Mouse (Mus musculus) hindbrain, postnatal 0 days (tissue): ENCODE results near the gene Syk. TPM values are rescaled to one million over a fixed set of nuclear protein-coding genes. Genes with fewer than 3 reads are reported as not detected.

ENCODE experiments used
- ATAC-seq: fragments of 200-750 bp; cut with Nextera tagmentation; 2 replicates; pipeline ENCODE4 v1.8.0; 2017; ENCODE audit warnings: mild to moderate bottlenecking, moderate TSS enrichment, moderate library complexity
- DNase-seq: peaks from one replicate; pipeline ENCODE4 v3.0.0-alpha.2; 2015; ENCODE audit warnings: low spot score
- H3K27ac ChIP-seq: fragments of 300-500 bp; sonication (generic); 2 replicates; pipeline ENCODE4 v1.5.1; 2014; ENCODE audit warnings: mild to moderate bottlenecking
- H3K27me3 ChIP-seq: fragments of 300-500 bp; sonication (generic); 2 replicates; pipeline ENCODE4 v1.6.1; 2014; ENCODE audit warnings: low read length, mixed read lengths; ENCODE audit not compliant: insufficient read depth
- H3K36me3 ChIP-seq: fragments of 300-500 bp; sonication (generic); 2 replicates; pipeline ENCODE4 v1.6.1; 2014; ENCODE audit warnings: low read length, mixed read lengths; ENCODE audit not compliant: insufficient read depth
- H3K4me1 ChIP-seq: fragments of 300-500 bp; sonication (generic); 2 replicates; pipeline ENCODE4 v1.6.1; 2014; ENCODE audit warnings: antibody characterized with exemption, low read length, mixed read lengths; ENCODE audit not compliant: insufficient read depth
- H3K4me2 ChIP-seq: fragments of 300-500 bp; sonication (generic); 2 replicates; pipeline ENCODE4 v1.6.1; 2014; ENCODE audit warnings: low read depth, mild to moderate bottlenecking, low read length, moderate library complexity, mixed read lengths
- H3K4me3 ChIP-seq: fragments of 300-500 bp; sonication (generic); 2 replicates; pipeline ENCODE4 v1.5.1; 2014; ENCODE audit warnings: low read length
- H3K9ac ChIP-seq: fragments of 300-500 bp; sonication (generic); replicated peaks from 2 replicates; pipeline ENCODE4 v1.6.1; 2014; ENCODE audit warnings: mild to moderate bottlenecking, low read length, moderate library complexity, mixed read lengths
- H3K9me3 ChIP-seq: fragments of 300-500 bp; sonication (generic); 2 replicates; pipeline ENCODE4 v1.6.1; 2016; ENCODE audit warnings: low read length, mixed read lengths
- CTCF ChIP-seq: IDR thresholded peaks from 2 replicates; pipeline ENCODE4 v1.5.1; 2016; ENCODE audit warnings: antibody characterized with exemption, control low read depth, low read depth
- WGBS: fragments of 180-500 bp; shearing (Covaris S2); extraction: QIAGEN DNeasy Blood & Tissue Kit; methylation state at CpG from one replicate; pipeline ENCODE4 v1.1.7; 2014; 5-methylcytosine and 5-hydroxymethylcytosine counted together
- polyA plus RNA-seq: library from polyadenylated mRNA; unstranded; fragments of >200 nt; fragmentation: Nextera tagmentation; extraction: Ambion mirVana; gene quantifications from 2 replicates; pipeline ENCODE4 v1.2.1, GENCODE M21; 2015
- total RNA-seq: library from RNA; depleted of rRNA; stranded (reverse); fragments of >200 nt; gene quantifications from 2 replicates; pipeline ENCODE4 v1.2.3, GENCODE M21; 2014

Syk gene
- total and polyA plus RNA-seq, 2 experiments from 2014 or later = 1.2 to 2.7 TPM

- no peak overlapping the region for H3K9ac ChIP-seq
- WGBS = 65% methylated on average over 5 of the region's 5 CpGs
- ATAC-seq (no peak), DNase-seq (no peak)
- H3K4me1 ChIP-seq = no peaks in the 10 kb centered on the region
- H3K4me3 ChIP-seq = no peak overlapping the region
- no peaks in the 10 kb centered on the region for H3K9me3 ChIP-seq
- H3K36me3 ChIP-seq = no peaks in the 10 kb centered on the region
- H3K27ac ChIP-seq = 0 out of 2 replicates have a peak overlapping the region, but pooled peaks have one; percentile 36
- TF ChIP-seq CTCF = no peak
- H3K27me3 ChIP-seq = no peaks in the 10 kb centered on the region
- no peak overlapping the region for H3K4me2 ChIP-seq
Measured at GRCm38 (mm10) chr13:52541385-52542035, 41.5 kb upstream of the Syk start.

- H3K4me1 ChIP-seq = no peaks in the 10 kb centered on the region
- no peaks in the 10 kb centered on the region for H3K27me3 ChIP-seq
- WGBS = 64% methylated on average over 8 of the region's 8 CpGs
- H3K4me3 ChIP-seq = no peak overlapping the region
- no peaks in the 10 kb centered on the region for H3K9me3 ChIP-seq
- no peak for TF ChIP-seq CTCF
- H3K9ac ChIP-seq = no peak overlapping the region
- H3K36me3 ChIP-seq = no peaks in the 10 kb centered on the region
- no peak for ATAC-seq
- H3K4me2 ChIP-seq = no peak overlapping the region
- H3K27ac ChIP-seq = 0 out of 2 replicates have a peak overlapping the region, but pooled peaks have one; percentile 36
- DNase-seq = no peak
Measured at GRCm38 (mm10) chr13:52542036-52542526, 40.9 kb upstream of the Syk start.

- Histone ChIP-seq H3K36me3 (no peaks in the 10 kb centered on the region), H3K9me3 (no peaks in the 10 kb centered on the region), H3K27ac (no peak overlapping the region), H3K4me1 (no peaks in the 10 kb centered on the region), H3K4me3 (no peak overlapping the region), H3K4me2 (no peak overlapping the region), H3K27me3 (no peaks in the 10 kb centered on the region), H3K9ac (no peak overlapping the region)
- no peak for TF ChIP-seq CTCF
- DNase-seq (no peak), ATAC-seq (no peak)
- 62% methylated on average over 4 of the region's 4 CpGs for WGBS
Measured at GRCm38 (mm10) chr13:52542636-52543035, 40.3 kb upstream of the Syk start.

- H3K27me3 ChIP-seq = no peaks in the 10 kb centered on the region
- H3K4me2 ChIP-seq = no peak overlapping the region
- H3K4me1 ChIP-seq = no peaks in the 10 kb centered on the region
- no peak overlapping the region for H3K4me3 ChIP-seq
- no peak for DNase-seq
- 79% methylated on average over 6 of the region's 6 CpGs for WGBS
- H3K27ac ChIP-seq = no peak overlapping the region
- TF ChIP-seq CTCF = no peak
- no peak overlapping the region for H3K9ac ChIP-seq
- no peaks in the 10 kb centered on the region for H3K9me3 ChIP-seq
- no peak for ATAC-seq
- H3K36me3 ChIP-seq = no peaks in the 10 kb centered on the region
Measured at GRCm38 (mm10) chr13:52546288-52546687, 36.7 kb upstream of the Syk start.

GRCm38 (mm10) chr13:52550690-52551193, 32.2 kb upstream of the Syk start:
- ATAC-seq = no peak

GRCm38 (mm10) chr13:52551275-52551674, 31.7 kb upstream of the Syk start:
- no peak for TF ChIP-seq CTCF
- WGBS = 81% methylated on average over 9 of the region's 9 CpGs

More at GRCm38 (mm10) chr13:52550690-52551193, 32.2 kb upstream of the Syk start:
- DNase-seq = no peak
- Histone ChIP-seq H3K9ac (no peak overlapping the region), H3K9me3 (no peaks in the 10 kb centered on the region), H3K27me3 (no peaks in the 10 kb centered on the region), H3K4me3 (no peak overlapping the region), H3K36me3 (no peaks in the 10 kb centered on the region), H3K4me1 (no peaks in the 10 kb centered on the region), H3K27ac (no peak overlapping the region), H3K4me2 (no peak overlapping the region)
- WGBS = 85% methylated on average over 5 of the region's 5 CpGs
- no peak for TF ChIP-seq CTCF

More at GRCm38 (mm10) chr13:52551275-52551674, 31.7 kb upstream of the Syk start:
- H3K36me3 ChIP-seq = no peaks in the 10 kb centered on the region
- H3K9ac ChIP-seq = no peak overlapping the region
- no peak overlapping the region for H3K4me3 ChIP-seq
- no peak overlapping the region for H3K27ac ChIP-seq
- no peaks in the 10 kb centered on the region for H3K4me1 ChIP-seq
- H3K9me3 ChIP-seq = no peaks in the 10 kb centered on the region
- H3K27me3 ChIP-seq = no peaks in the 10 kb centered on the region
- no peak for ATAC-seq
- H3K4me2 ChIP-seq = no peak overlapping the region
- DNase-seq = no peak
